Mouse (Mus musculus) gastrocnemius, adult 2 months (tissue): ENCODE data around the gene Dnajc7. TPM values are rescaled to one million over a fixed set of nuclear protein-coding genes. Genes with fewer than 3 reads are reported as not detected.
A peak's percentile ranks its signal among the peaks of the same experiment; 100 is the strongest.

Experiments
- DNase-seq: peaks from one replicate; pipeline ENCODE4 v3.0.0; 2022
- H3K27ac ChIP-seq: fragments of 200-600 bp; 2 replicates; pipeline ENCODE4 v1.8.1; 2022; ENCODE audit warnings: mild to moderate bottlenecking
- H3K4me3 ChIP-seq: fragments of 200-600 bp; 2 replicates; pipeline ENCODE4 v1.8.1; 2022; ENCODE audit warnings: mild to moderate bottlenecking, moderate library complexity
- CTCF ChIP-seq: fragments of 200-600 bp; IDR thresholded peaks from 2 replicates; pipeline ENCODE4 v1.8.1; 2022; ENCODE audit warnings: antibody characterized with exemption, mild to moderate bottlenecking, moderate library complexity
- intact Hi-C: fragments of 180-260 bp; cut with DNase I; formaldehyde crosslinking; loops from one replicate; pipeline ENCODE4 v1.15.1; 2025
- total RNA-seq, 2 experiments: library from RNA; stranded (reverse); gene quantifications; 2 replicates each; pipeline ENCODE4 v1.2.3; 2021

Dnajc7 gene
- total RNA-seq, 2 experiments from 2014 or later = 116 TPM

GRCm38 (mm10) chr11:100609997-100610680 is 9.8 kb downstream of the Dnajc7 start:
- TF ChIP-seq CTCF = no peak
- no peak for DNase-seq
- peak overlapping the region; percentile 32 for H3K4me3 ChIP-seq
- intact Hi-C loops = no loop called here
- peak overlapping the region; percentile 81 for H3K27ac ChIP-seq

GRCm38 (mm10) chr11:100609355-100609996 is 10.5 kb downstream of the Dnajc7 start:
- intact Hi-C loops = no loop called here
- TF ChIP-seq CTCF = no peak
- Histone ChIP-seq H3K27ac (peak overlapping the region; percentile 81), H3K4me3 (peak overlapping the region; percentile 32)
- no peak for DNase-seq

DNA sequence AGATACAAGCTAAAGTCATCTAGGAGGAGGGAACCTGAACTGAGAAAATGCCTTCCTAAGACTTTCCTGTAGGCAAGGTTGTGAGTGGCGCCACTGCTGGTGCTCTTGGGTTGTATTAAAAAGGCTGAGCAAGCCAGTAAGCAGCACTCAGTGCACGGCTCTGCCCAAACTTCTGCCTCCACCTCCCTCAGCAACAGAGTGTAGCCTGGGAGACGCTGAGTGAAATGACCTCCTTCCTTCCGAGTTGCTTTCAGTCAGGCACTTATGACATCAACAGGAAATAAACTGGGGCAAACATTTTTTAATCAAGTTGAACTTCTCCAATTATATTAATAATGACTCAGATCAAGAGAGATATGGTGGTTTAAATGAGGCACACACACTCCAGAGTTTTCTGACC is 11.2 kb downstream of the Dnajc7 start:
- intact Hi-C loops = no loop called here
- no peak for DNase-seq
- Histone ChIP-seq H3K4me3 (no peak overlapping the region), H3K27ac (peak overlapping the region; percentile 81)
- TF ChIP-seq CTCF = no peak

- no peak overlapping the region for H3K27ac ChIP-seq
- no peak for DNase-seq
- no peak overlapping the region for H3K4me3 ChIP-seq
- intact Hi-C loops = no loop called here
- TF ChIP-seq CTCF = no peak
Measured at GRCm38 (mm10) chr11:100607121-100607520, 12.8 kb downstream of the Dnajc7 start.

GRCm38 (mm10) chr11:100605451-100605850 is 14.5 kb downstream of the Dnajc7 start:
- intact Hi-C loops = no loop called here
- DNase-seq = no peak
- Histone ChIP-seq H3K4me3 (no peak overlapping the region; the same call in 1 of the 2 replicates), H3K27ac (peak overlapping the region; percentile 59)
- TF ChIP-seq CTCF = 0 out of 2 replicates have a peak, but pooled peaks have one; percentile 2

GRCm38 (mm10) chr11:100604321-100605005 is 15.5 kb downstream of the Dnajc7 start:
- no peak for DNase-seq
- H3K27ac ChIP-seq = peak overlapping the region; percentile 59
- H3K4me3 ChIP-seq = no peak overlapping the region
- no peak for TF ChIP-seq CTCF
- intact Hi-C loops = no loop called here

DNA sequence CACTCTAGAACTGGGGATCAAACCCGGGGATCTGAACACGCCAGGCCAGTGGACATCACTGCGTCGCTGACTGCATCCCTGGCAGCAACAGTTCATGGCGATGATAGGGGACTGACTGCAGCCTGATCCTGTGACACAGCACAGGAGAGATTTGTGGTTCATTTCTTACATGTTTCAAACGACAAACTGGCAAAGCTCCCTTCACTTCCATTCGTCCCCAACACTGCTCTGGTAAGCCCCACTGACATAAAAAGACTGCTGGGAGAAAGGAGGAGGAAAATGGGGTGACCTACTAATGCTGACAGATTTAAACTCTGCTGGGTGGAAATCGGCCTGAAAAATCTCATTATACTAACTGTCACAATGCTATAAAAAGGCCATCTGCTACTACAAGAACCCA is 16.2 kb downstream of the Dnajc7 start:
- H3K4me3 ChIP-seq = no peak overlapping the region
- peak overlapping the region; percentile 59 for H3K27ac ChIP-seq
- DNase-seq = no peak
- intact Hi-C loops = no loop called here
- TF ChIP-seq CTCF = no peak

- H3K4me3 ChIP-seq = no peak overlapping the region
- H3K27ac ChIP-seq = peak overlapping the region; percentile 59; the same call in 1 of the 2 replicates
- DNase-seq = no peak
- TF ChIP-seq CTCF = no peak
- intact Hi-C loops = no loop called here
Measured at GRCm38 (mm10) chr11:100603155-100603554, 16.8 kb downstream of the Dnajc7 start.

DNA sequence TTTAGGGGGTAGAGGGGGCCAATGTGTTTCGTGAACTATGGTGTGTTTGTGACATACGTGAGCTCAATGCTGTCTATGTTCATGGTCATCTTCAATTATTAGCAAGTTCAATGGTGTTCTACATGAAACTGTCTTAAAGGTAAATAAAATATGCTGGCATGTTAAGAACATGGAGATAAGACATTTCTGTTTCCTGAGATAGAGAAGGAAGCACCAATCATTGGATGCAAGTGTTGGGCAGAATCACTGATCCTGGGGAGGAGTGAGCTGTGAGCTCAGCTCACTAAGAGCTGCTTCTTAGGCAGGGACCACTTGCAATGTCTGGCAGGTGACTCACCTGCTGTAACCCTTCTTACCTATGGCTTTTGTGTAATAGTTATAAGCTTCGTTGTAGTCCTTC is 18.6 kb downstream of the Dnajc7 start:
- TF ChIP-seq CTCF = no peak

GRCm38 (mm10) chr11:100598074-100598473 is 21.9 kb downstream of the Dnajc7 start:
- Histone ChIP-seq H3K4me3 (no peak overlapping the region), H3K27ac (no peak overlapping the region)
- intact Hi-C loops = no loop called here
- TF ChIP-seq CTCF = no peak
- DNase-seq = no peak

More for the DNA sequence above, 18.6 kb downstream of the Dnajc7 start:
- DNase-seq = no peak
- Histone ChIP-seq H3K27ac (no peak overlapping the region), H3K4me3 (no peak overlapping the region)
- intact Hi-C loops = no loop called here

- peak overlapping the region; percentile 69 for H3K27ac ChIP-seq
- peak; percentile 61 for DNase-seq
- no peak for TF ChIP-seq CTCF
- intact Hi-C loops = no loop called here
- peak overlapping the region; percentile 19; the same call in 1 of the 2 replicates for H3K4me3 ChIP-seq
Measured at GRCm38 (mm10) chr11:100595533-100595932, 24.4 kb downstream of the Dnajc7 start.

GRCm38 (mm10) chr11:100594608-100595007 is 25.4 kb downstream of the Dnajc7 start:
- TF ChIP-seq CTCF = no peak
- H3K4me3 ChIP-seq = no peak overlapping the region
- intact Hi-C loops = no loop called here
- DNase-seq = no peak
- peak overlapping the region; percentile 38 for H3K27ac ChIP-seq
